Mouse (Mus musculus) bone marrow macrophage, adult 2 months (primary cell): Measurements from ENCODE around the gene Bcr. TPM values are rescaled to one million over a fixed set of nuclear protein-coding genes. Genes with fewer than 3 reads are reported as not detected.

Experiments used
- H3K27ac ChIP-seq: 2 replicates; pipeline ENCODE4 v1.5.1; 2012; ENCODE audit warnings: low read depth, low read length; ENCODE audit not compliant: insufficient read depth
- H3K4me1 ChIP-seq: 2 replicates; pipeline ENCODE4 v1.6.1; 2012; ENCODE audit warnings: low read length; ENCODE audit not compliant: control insufficient read depth, insufficient read depth
- H3K4me3 ChIP-seq: 2 replicates; pipeline ENCODE4 v1.5.1; 2012; ENCODE audit warnings: mild to moderate bottlenecking, low read length, moderate library complexity; ENCODE audit not compliant: insufficient read depth
- CTCF ChIP-seq: IDR thresholded peaks from 2 replicates; pipeline ENCODE4 v1.5.1; 2012; ENCODE audit warnings: low read depth, mild to moderate bottlenecking, low read length, moderate library complexity
- POLR2A ChIP-seq: IDR thresholded peaks from 2 replicates; pipeline ENCODE4 v1.6.1; 2012; ENCODE audit warnings: mild to moderate bottlenecking, low read depth, low read length, borderline replicate concordance
- polyA plus RNA-seq: library from polyadenylated mRNA; stranded (reverse); fragments of >200 nt; gene quantifications from 2 replicates; pipeline ENCODE4 v1.2.4, GENCODE M21; 2012; ENCODE audit not compliant: missing spikeins, insufficient read depth, insufficient read length

Gene Bcr
- polyA plus RNA-seq, 1 experiment = 2.1 TPM

- Histone ChIP-seq H3K4me1 (peaks cover 2% of the 10 kb centered on the region), H3K27ac (no peak overlapping the region), H3K4me3 (no peak overlapping the region)
- TF ChIP-seq POLR2A (no peak), CTCF (no peak)
Measured at GRCm38 (mm10) chr10:75058336-75058735, 2.1 kb upstream of the Bcr start.

- H3K27ac ChIP-seq = no peak overlapping the region
- H3K4me1 ChIP-seq = peaks cover 2% of the 10 kb centered on the region
- H3K4me3 ChIP-seq = no peak overlapping the region
- TF ChIP-seq CTCF (no peak), POLR2A (no peak)
Measured at GRCm38 (mm10) chr10:75058761-75059395, 1.5 kb upstream of the Bcr start.

GRCm38 (mm10) chr10:75059396-75059795, 996 bp upstream of the Bcr start:
- TF ChIP-seq CTCF (no peak; the same call in 1 of the 2 replicates), POLR2A (no peak)
- Histone ChIP-seq H3K4me3 (no peak overlapping the region), H3K27ac (no peak overlapping the region), H3K4me1 (peaks cover 2% of the 10 kb centered on the region)

GRCm38 (mm10) chr10:75060843-75061235, 447 bp downstream of the Bcr start:
- TF ChIP-seq CTCF = no peak
- TF ChIP-seq POLR2A = no peak
- H3K4me3 ChIP-seq = peak overlapping the region; percentile 37
- H3K4me1 ChIP-seq = peaks cover 2% of the 10 kb centered on the region
- no peak overlapping the region for H3K27ac ChIP-seq

- Histone ChIP-seq H3K4me1 (peaks cover 2% of the 10 kb centered on the region), H3K4me3 (no peak overlapping the region), H3K27ac (no peak overlapping the region)
- TF ChIP-seq CTCF (no peak), POLR2A (no peak)
Measured at GRCm38 (mm10) chr10:75061341-75062188, 1.2 kb downstream of the Bcr start.

- Histone ChIP-seq H3K27ac (no peak overlapping the region), H3K4me3 (no peak overlapping the region), H3K4me1 (peaks cover 2% of the 10 kb centered on the region)
- TF ChIP-seq CTCF = no peak
Measured at GRCm38 (mm10) chr10:75062189-75062561, 1.8 kb downstream of the Bcr start.

- Histone ChIP-seq H3K4me1 (peaks cover 2% of the 10 kb centered on the region), H3K4me3 (no peak overlapping the region), H3K27ac (no peak overlapping the region)
- no peak for TF ChIP-seq CTCF
- no peak for TF ChIP-seq POLR2A
Measured at GRCm38 (mm10) chr10:75062621-75063020, 2.2 kb downstream of the Bcr start.

- Histone ChIP-seq H3K4me1 (peaks cover 2% of the 10 kb centered on the region), H3K27ac (no peak overlapping the region), H3K4me3 (no peak overlapping the region)
- TF ChIP-seq CTCF = no peak
- no peak for TF ChIP-seq POLR2A
Measured at GRCm38 (mm10) chr10:75063301-75063965, 3.0 kb downstream of the Bcr start.

- TF ChIP-seq POLR2A = no peak
- TF ChIP-seq CTCF = no peak
- Histone ChIP-seq H3K4me1 (no peaks in the 10 kb centered on the region), H3K4me3 (no peak overlapping the region), H3K27ac (no peak overlapping the region)
Measured at GRCm38 (mm10) chr10:75065691-75066090, 5.3 kb downstream of the Bcr start.

GRCm38 (mm10) chr10:75067446-75067845, 7.1 kb downstream of the Bcr start:
- Histone ChIP-seq H3K4me3 (no peak overlapping the region), H3K4me1 (no peaks in the 10 kb centered on the region), H3K27ac (no peak overlapping the region)
- TF ChIP-seq CTCF = no peak
